Mouse (Mus musculus): ENCODE results near the gene Rpl39.

Rpl39 gene

DNA sequence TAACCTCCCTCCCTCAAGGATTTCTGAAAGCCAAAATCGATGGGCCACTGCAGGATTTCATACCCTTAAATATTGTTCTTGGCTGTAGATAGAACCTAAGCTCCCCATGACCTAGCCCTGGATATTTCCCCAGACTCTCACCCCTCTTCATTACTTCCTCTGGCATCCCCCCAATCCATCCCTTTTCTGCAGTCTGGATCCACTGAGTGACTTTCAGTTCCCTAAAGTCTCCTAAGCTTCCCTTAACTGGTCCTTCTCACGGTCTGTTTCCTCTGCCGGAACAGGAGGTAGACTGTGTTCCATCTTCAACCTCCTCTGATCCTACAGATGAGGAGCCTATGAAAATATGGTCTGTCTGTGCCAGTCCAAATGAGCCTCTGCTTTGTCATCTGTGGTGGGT lies 17.9 kb downstream of the Rpl39 start:
- DNase-seq (ENCODE audit: low spot score in 2 of 2) = no peak

DNA sequence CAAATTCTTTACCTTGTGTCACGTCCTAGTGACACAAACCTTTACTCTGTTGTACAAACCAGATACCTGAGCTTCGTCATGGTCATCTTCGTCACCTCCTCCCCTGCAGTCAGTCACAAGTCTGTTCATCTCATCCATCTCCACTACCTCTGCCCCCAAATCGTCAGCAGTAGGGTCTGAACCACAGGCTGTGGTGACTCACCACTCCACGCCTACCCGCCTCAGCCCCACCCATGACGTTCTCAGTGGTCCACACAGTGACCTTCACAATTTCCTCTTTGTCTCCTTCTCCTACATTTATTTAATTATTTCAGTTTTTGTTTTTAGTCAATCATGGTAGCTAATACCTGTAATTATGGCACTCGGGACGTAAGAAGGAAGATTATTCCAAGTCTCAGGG lies 21.3 kb downstream of the Rpl39 start:
- DNase-seq (ENCODE audit: low spot score in 2 of 2) = no peak

DNA sequence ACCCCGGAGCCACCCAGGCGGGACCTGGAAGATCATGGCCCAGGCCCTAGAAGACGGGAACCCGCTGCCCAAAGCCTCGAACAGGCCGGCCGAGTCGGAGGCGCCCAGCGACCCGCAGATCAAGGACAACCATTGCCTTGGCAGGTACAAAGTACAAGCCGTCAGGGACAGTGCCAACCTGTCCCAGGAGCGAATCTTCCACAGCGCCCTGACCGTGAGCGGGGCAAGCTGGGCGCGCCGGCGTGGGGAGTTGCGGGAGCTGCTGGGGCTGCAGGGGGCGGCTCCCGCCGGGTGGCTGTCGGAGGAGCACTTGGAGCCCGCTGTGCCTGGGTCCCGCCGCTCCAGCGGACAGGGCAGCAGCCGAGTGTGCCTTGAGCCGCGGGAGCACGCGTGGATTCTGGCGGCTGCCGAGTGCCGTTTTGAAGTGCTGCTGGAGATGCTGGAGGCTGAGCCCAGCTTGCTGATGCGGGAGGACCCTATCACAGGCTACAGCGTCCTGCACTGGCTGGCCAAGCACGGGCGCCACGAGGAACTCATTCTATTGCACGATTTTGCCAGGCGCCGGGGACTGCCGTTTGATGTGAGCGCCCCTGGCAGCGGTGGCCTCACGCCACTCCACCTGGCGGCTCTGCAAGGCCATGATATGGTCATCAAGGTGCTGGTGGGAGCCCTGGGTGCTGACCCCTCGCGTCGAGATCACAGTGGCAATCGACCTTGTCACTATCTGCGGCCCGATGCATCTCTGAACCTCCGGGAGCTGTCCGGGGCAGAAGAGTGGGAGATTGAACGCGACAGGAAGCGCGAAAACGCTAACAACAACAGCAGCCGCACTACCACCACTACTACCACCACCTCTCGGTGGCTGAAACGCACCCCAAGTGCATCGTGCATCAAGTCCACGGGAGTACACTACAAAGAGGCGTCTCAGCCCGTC lies 36.0 kb downstream of the Rpl39 start:
- no peak for DNase-seq (ENCODE audit: low spot score in 2 of 2)

DNA sequence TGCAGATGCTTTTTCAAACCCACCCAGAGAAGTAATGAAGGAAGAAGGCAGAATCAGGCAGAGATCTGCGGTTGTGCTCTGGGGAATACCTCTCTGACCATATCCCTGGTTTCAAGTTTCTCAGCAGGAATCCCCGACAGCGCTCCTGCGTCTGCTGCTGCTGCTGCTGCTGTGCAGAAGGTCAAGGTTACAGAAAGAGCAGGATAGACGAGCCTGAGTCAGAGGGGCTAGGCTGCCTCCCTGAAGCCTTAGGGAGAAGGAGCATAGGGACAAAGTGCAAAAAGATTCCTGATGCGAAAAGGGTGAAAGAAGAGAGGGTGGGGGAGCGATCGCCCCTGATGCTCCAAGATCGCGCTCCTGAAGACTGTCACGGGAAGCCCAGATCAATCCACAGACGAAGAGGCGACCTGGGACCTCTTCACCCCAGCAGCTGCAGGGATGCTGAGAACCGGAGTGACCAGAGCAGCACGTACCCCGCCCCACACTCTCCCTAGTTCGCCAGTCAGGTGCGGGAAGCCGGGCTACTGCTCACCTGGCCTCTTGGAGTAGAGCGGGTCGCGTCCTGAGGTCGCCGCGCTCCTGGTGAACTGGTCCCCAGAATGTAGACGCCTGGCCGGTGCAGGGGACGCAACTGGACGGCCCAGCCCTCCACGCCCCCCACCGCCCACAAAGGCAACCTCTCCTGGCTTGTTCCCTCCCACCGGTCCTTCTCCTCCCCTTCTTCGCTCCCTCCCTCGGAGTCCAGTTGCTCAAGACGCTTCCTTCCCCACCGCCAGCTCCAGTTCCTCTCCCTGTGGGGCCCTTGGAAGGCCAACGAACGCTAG lies 36.9 kb downstream of the Rpl39 start, which contains the start of gene Sowahd:
Gene Sowahd (plus strand): TSS at position 780 of the 824 bp plus-strand sequence.
- no peak for DNase-seq (ENCODE audit: low spot score in 2 of 2)

DNA sequence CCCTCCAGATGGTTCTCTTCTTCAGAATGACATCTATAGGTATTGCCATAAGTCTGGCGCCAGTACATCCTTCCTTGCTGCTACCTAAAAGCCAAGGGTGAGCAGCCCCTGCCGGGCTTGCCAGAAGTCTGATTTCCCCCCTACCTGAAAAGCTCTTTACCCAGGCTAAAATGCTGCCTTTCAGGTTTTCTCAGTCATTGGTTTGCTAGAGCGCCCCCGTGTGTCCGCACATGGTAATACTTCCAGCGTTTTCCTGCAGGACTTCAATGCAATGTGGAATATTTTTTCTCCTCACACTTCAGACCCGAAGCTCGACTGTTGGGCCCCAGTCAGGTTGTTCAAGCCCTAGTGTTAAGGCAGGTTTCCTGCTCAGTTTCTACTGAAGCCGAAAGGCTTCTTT lies 42.5 kb downstream of the Rpl39 start:
- peak in 1 of 2 experiments; percentile 9 for DNase-seq (ENCODE audit: low spot score in 2 of 2)
